Mouse (Mus musculus) left cerebral cortex, postnatal 36 days (tissue): Measurements from ENCODE around the gene Tbc1d13. TPM values are rescaled to one million over a fixed set of nuclear protein-coding genes. Genes with fewer than 3 reads are reported as not detected.

ENCODE experiments used
- total RNA-seq, 2 experiments: library from RNA; stranded (reverse); gene quantifications; 2 replicates each; pipeline ENCODE4 v1.2.3; 2021

Tbc1d13 gene
- total RNA-seq, 2 experiments from 2014 or later: 48.0 to 63.9 TPM

Other genes starting within 250 kb of the Tbc1d13 start
- gene Odf2, start 244.5 kb upstream of the Tbc1d13 start, total RNA-seq: 100 to 1,000 TPM in 1 of 2 experiments, 10 to 100 TPM in 1; 71.9 to 116 TPM
- 10 to 100 TPM; 42.7 to 49.0 TPM for gene Gle1, start 198.3 kb upstream of the Tbc1d13 start, total RNA-seq
- 100 to 1,000 TPM; 880 to 891 TPM for gene Sptan1, start 168.2 kb upstream of the Tbc1d13 start, total RNA-seq
- 10 to 100 TPM; 38.6 to 40.8 TPM for gene Wdr34, start 84.9 kb upstream of the Tbc1d13 start, total RNA-seq
- gene Set, start 76.4 kb upstream of the Tbc1d13 start, total RNA-seq: 100 to 1,000 TPM; 180 to 185 TPM
- gene Pkn3, start 56.1 kb upstream of the Tbc1d13 start, total RNA-seq: 1 to 10 TPM; 1.1 to 2.9 TPM
- gene Zdhhc12, start 40.1 kb upstream of the Tbc1d13 start, total RNA-seq: 1 to 10 TPM; 7.2 to 8.6 TPM
- 100 to 1,000 TPM; 154 to 161 TPM for gene Zer1, start 9.2 kb upstream of the Tbc1d13 start, total RNA-seq
- gene Endog, start 37.7 kb downstream of the Tbc1d13 start, total RNA-seq: 10 to 100 TPM; 19.3 to 25.0 TPM
- gene Spout1, start 44.7 kb downstream of the Tbc1d13 start, total RNA-seq: 10 to 100 TPM; 36.8 to 37.4 TPM
- 10 to 100 TPM; 14.2 to 15.4 TPM for gene Kyat1, start 72.1 kb downstream of the Tbc1d13 start, total RNA-seq
- gene Lrrc8a, start 104.0 kb downstream of the Tbc1d13 start, total RNA-seq: 10 to 100 TPM; 59.6 to 62.3 TPM
- gene Gm28035, start 106.8 kb downstream of the Tbc1d13 start, total RNA-seq: 10 to 100 TPM in 1 of 2 experiments, 1 to 10 TPM in 1; 7.8 to 13.6 TPM
- gene Phyhd1, start 132.5 kb downstream of the Tbc1d13 start, total RNA-seq: 10 to 100 TPM; 13.8 to 26.5 TPM
- gene Gm28038, start 147.3 kb downstream of the Tbc1d13 start, total RNA-seq: not detected
- 10 to 100 TPM; 22.3 to 28.8 TPM for gene Dolk, start 152.6 kb downstream of the Tbc1d13 start, total RNA-seq
- 10 to 100 TPM; 17.7 to 26.0 TPM for gene Nup188, start 152.7 kb downstream of the Tbc1d13 start, total RNA-seq
- gene Sh3glb2, start 225.6 kb downstream of the Tbc1d13 start, total RNA-seq: 100 to 1,000 TPM; 267 to 316 TPM
- gene Miga2, start 230.5 kb downstream of the Tbc1d13 start, total RNA-seq: 100 to 1,000 TPM; 106 to 124 TPM